Mouse (Mus musculus) layer of hippocampus, postnatal 25 days (tissue): ENCODE measurements at regions not wholly inside any gene's neighbourhood (a gene's known extent, or its start where the extent isn't known, plus 50 kb on each side); places are given as distances from the start of the nearest gene placed in this dataset.
A peak's percentile ranks its signal among the peaks of the same experiment; 100 is the strongest.

Experiments
- DNase-seq, 2 experiments: peaks; one replicate each; pipeline ENCODE4 v3.0.0; 2022; ENCODE audit warnings: mixed read lengths in 2 of 2, low spot score in 1 of 2; ENCODE audit errors: extremely low spot score in 1 of 2

DNA sequence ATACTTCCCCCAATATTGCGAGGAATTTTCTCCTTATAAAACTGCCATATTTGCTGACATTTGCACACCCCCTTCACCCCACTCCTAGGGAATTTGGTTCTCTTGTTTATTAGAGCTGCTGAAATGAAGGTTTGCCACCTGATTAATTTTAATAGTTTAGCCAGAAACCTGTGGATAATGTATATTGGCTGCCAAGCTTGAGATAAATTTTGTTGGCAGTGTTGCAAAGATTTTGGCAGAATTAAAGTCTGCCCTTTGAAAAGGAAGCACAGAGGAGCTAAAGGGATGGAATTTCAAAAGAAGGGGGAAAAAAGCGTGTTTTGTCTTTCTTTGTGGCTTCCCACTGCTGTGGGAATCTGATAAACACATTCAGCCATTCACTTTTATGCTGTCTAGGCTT is 354.6 kb upstream of the Car10 start:
- no peak for DNase-seq

DNA sequence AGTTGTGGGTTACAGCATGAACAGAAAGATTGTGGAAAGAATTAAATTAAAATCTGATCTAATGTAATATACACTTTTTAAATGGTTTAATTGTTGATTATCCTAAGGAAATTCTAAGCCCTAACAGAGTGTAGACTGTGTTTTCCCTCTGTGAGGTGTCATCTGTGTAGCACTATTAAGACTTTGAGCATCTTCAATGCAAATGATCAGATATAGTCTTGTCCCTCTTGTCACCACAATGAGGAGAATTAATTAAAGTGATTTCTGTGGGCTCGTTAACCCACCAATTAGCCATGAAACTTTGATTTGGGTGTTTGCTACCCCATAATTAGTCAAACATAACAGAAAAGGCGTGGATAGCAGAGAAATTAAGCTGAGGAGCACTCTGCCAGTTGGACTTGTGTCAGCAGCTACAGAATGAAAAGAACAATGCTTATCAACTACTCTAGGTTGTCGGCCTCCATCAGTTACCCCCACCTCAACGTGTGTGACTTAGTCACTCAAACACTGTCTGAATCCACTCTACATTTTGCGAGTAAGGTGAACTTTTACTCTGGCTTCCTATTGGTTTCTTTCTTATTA is 339.4 kb upstream of the Car10 start:
- no peak for DNase-seq

DNA sequence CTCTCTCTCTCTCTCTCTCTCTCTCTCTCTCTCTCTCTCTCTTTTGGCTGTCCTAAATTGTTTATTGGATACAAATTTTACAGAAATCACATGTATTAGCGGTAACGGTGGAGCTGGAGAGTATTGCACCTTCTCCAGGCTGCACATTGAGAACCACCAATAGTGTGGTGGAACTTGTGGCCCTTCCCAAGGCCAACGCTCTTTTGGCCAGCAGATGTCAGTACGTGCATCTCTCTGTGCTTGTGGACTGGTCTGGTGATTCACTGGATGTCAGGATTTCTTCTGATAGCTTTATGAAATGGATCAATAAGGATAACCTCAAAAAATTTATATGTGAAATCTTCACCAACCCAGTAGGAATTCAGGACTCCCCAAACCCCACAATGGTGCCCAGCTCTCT is 327.9 kb upstream of the Car10 start:
- no peak for DNase-seq

DNA sequence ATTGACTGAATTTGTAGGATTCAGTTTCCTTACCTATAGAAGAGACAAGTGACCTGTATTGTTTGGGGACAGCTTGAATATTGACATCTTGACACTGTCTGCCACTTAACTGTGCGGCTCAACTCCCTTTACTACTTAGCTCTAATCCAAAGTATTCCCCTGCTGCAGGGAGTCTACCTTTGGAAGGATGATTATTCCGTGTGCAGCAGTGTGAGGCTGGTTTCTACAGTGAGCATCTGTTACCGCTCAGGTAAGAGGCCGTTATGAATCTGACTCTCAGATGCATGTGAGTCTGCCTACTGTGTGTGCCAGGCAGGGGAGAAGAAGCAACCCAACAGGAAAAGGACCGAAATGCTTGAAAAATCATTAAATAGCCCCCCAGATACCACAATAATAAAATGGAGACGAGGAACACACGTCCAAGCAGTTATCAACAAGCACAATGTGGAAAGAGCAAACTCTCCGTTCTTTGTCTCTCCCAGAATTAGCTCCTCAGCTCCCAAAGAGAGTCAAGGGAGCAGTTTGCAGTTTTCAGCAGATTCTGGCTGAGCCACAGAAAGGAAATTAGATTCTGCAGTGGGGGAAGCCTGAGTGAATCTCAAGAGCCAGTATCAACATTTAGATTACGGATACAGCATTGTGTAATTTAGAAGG is 324.8 kb upstream of the Car10 start:
- no peak for DNase-seq

DNA sequence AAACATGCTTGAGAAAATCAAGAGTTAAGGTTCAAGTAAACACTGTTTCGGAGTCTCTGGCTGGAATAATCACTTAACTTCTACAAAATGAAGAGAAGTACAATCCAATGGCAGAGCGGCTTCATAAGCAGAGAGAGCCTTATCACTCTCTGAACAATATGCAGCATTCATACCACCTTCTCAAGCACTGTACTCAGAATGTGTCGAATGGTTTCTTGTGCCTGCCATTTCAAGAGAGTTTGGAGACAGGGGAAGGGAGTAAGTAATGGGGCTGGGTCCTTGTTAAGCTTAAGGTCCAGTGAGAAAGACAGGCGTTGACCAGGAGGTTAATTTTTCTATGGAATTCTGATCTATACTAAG is 324.3 kb upstream of the Car10 start:
- no peak for DNase-seq

DNA sequence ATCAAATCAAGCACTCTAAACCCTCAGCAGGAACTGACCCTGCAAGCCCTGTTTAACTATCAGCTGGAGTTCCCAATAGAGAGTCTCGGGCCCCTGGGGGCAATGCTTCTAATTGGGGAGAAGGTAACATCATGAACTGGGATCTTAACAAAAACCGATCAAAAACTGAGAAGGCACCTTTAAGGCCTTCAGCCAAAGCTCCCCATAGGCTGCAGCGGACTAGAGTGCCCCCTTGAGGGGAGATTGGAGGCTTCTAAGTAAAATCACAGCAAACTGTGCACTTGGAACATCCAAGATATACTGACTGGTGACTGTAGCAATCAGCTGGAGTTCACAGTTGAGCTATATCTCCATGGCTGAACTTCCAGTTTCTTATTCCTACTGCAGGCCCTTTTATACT is 323.0 kb upstream of the Car10 start:
- peak in 1 of 2 experiments; percentile 5 for DNase-seq

DNA sequence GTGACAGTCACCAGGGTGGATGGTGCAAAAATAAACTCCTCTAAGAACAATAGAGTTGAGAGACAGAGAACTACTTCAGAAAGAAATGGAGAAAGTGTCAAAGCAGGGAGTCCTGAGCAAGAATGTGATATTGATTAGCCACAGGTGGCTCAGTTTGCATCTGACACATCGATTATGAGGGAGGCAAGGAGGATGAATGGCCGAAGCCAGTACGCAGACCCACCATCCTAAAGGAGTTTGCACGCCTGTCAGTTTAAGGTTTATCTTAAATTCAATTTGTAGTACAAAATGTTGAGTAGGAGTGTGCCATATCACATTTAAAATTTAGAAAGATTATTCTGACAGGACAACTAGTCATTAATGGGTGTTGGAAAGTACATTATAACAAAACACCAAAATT is 298.6 kb upstream of the Car10 start:
- no peak for DNase-seq
